In genomic region chr5:121807186-121807585, GRCm38 (mm10) we compare ENCODE assay signal across 13 mouse cellular contexts. TPM values are rescaled to one million over a fixed set of nuclear protein-coding genes. Genes with fewer than 3 reads are reported as not detected.
DNase-seq lines count a peak whose midpoint lies in the region; ATAC-seq and TF ChIP-seq lines count a peak whose summit lies in the region.
"Had no signal": no experiment of that assay in that cellular context is flagged by ENCODE, and none has a peak within 500 bp of the region (broad histone marks: within the 10 kb centered on the region; RNA-seq: fewer than 3 reads in every experiment).

No protein-coding gene starts in this region.

- H3K9ac ChIP-seq in limb, embryonic 12.5 days (replicated peaks), result no peak overlapping the region
- H3K9ac ChIP-seq in forebrain, embryonic 15.5 days (replicated peaks), result no peak overlapping the region
- H3K9ac ChIP-seq: limb, embryonic 13.5 days had no signal

- no peak overlapping the region for H3K4me3 ChIP-seq in gastrocnemius, adult 2 months
- no peak overlapping the region for H3K4me3 ChIP-seq in limb, embryonic 12.5 days (replicated peaks)
- H3K4me3 ChIP-seq in limb, embryonic 10.5 days, result no peak overlapping the region
- H3K4me3 ChIP-seq in forebrain, embryonic 15.5 days, result no peak overlapping the region
- H3K4me3 ChIP-seq: limb, embryonic 13.5 days had no signal

- WGBS in limb, embryonic 12.5 days, result 89% methylated on average over 3 of the region's 3 CpGs
- WGBS in limb, embryonic 10.5 days, result 96% methylated on average over 3 of the region's 3 CpGs
- 88% methylated on average over 3 of the region's 3 CpGs for WGBS in forebrain, embryonic 15.5 days

- no peak overlapping the region for H3K4me2 ChIP-seq in limb, embryonic 12.5 days
- H3K4me2 ChIP-seq in forebrain, embryonic 15.5 days (replicated peaks), result no peak overlapping the region
- H3K4me2 ChIP-seq: limb, embryonic 13.5 days had no signal

- DNase-seq in gastrocnemius, adult 2 months, result no peak
- DNase-seq in gastrocnemius, postnatal 10 days, result no peak
- DNase-seq in limb, embryonic 10.5 days (ENCODE audit: low spot score), result no peak
- DNase-seq in brain, adult 2 months (ENCODE audit: low read depth, low spot score), result peak; percentile 82
- peak; percentile 61 for DNase-seq in retina, postnatal 1 day
- DNase-seq: cerebellum, postnatal 25 days; kidney, adult 9 months; layer of hippocampus, adult 9-11 months; lung, adult 2 months had no signal

- intact Hi-C loops in gastrocnemius, adult 2 months (cut with DNase I), result no loop called here

- peak overlapping the region; percentile 68 for H3K27ac ChIP-seq in gastrocnemius, adult 2 months
- H3K27ac ChIP-seq in limb, embryonic 12.5 days, result peak overlapping the region; percentile 7; the same call in 1 of the 2 replicates
- no peak overlapping the region for H3K27ac ChIP-seq in limb, embryonic 10.5 days
- H3K27ac ChIP-seq in forebrain, embryonic 15.5 days (replicated peaks), result no peak overlapping the region

- no peak for ATAC-seq in limb, embryonic 12.5 days (ENCODE audit: insufficient number of reproducible peaks, insufficient read depth, low FRiP score, low TSS enrichment, low read depth)
- no peak for ATAC-seq in erythroblast, adult 5-6 weeks (replicated peaks; ENCODE audit: low FRiP score, poor library complexity, severe bottlenecking)
- no peak for ATAC-seq in forebrain, embryonic 15.5 days (replicated peaks)

- no peaks in the 10 kb centered on the region for H3K4me1 ChIP-seq in limb, embryonic 12.5 days (replicated peaks)
- no peaks in the 10 kb centered on the region for H3K4me1 ChIP-seq in limb, embryonic 10.5 days
- peaks cover 8% of the 10 kb centered on the region; the same call in 1 of the 2 replicates for H3K4me1 ChIP-seq in forebrain, embryonic 15.5 days
- H3K4me1 ChIP-seq: limb, embryonic 13.5 days had no signal

- H3K36me3 ChIP-seq in limb, embryonic 12.5 days, result peaks cover 85% of the 10 kb centered on the region
- peaks cover 91% of the 10 kb centered on the region for H3K36me3 ChIP-seq in limb, embryonic 10.5 days
- peaks cover 45% of the 10 kb centered on the region for H3K36me3 ChIP-seq in forebrain, embryonic 15.5 days

- no peak for TF ChIP-seq CTCF in gastrocnemius, adult 2 months (IDR thresholded peaks at IDR 0.05)

- no peaks in the 10 kb centered on the region for H3K27me3 ChIP-seq in limb, embryonic 12.5 days
- no peaks in the 10 kb centered on the region for H3K27me3 ChIP-seq in limb, embryonic 10.5 days (ENCODE audit: low read depth, poor library complexity, severe bottlenecking)
- H3K27me3 ChIP-seq in forebrain, embryonic 15.5 days, result no peaks in the 10 kb centered on the region
- H3K27me3 ChIP-seq: limb, embryonic 13.5 days had no signal

- H3K9me3 ChIP-seq in limb, embryonic 12.5 days, result no peaks in the 10 kb centered on the region
- H3K9me3 ChIP-seq in limb, embryonic 10.5 days (replicated peaks), result no peaks in the 10 kb centered on the region
- H3K9me3 ChIP-seq in forebrain, embryonic 15.5 days, result no peaks in the 10 kb centered on the region
- H3K9me3 ChIP-seq: limb, embryonic 13.5 days had no signal

RNA-seq across cellular contexts. Expression of gene Sh2b3, which starts 30.3 kb away (rescaled TPM):
- total RNA-seq in gastrocnemius, adult 2 months (2021), result 10 to 100 TPM; 11.9 to 15.4 TPM
- total RNA-seq in gastrocnemius, postnatal 10 days (2021), result 10 to 100 TPM; 18.3 to 22.5 TPM
- polyA plus RNA-seq in limb, embryonic 12.5 days (2016; fragmentation: Nextera tagmentation; extraction: Ambion mirVana), result 12.7 and 13.1 TPM in 2 replicates
- 10.9 and 11.2 TPM in 2 replicates for polyA plus RNA-seq in limb, embryonic 10.5 days (2016; fragmentation: Nextera tagmentation; extraction: Ambion mirVana)
- 9.0 and 18.1 TPM in 2 replicates for total RNA-seq in erythroblast, adult 5-6 weeks (2015; ENCODE audit: low replicate concordance)
- 5.5 and 6.0 TPM in 2 replicates for total RNA-seq in erythroblast, adult 5-6 weeks (2017; ENCODE audit: low replicate concordance)
- polyA plus RNA-seq in forebrain, embryonic 15.5 days (2015; fragmentation: Nextera tagmentation; extraction: Ambion mirVana), result 5.9 and 6.7 TPM in 2 replicates

RNA-seq across cellular contexts. Expression of gene Pheta1, which starts 41.6 kb away (rescaled TPM):
- 1 to 10 TPM; 4.7 to 6.4 TPM for total RNA-seq in gastrocnemius, adult 2 months (2021)
- 1 to 10 TPM; 6.4 to 7.6 TPM for total RNA-seq in gastrocnemius, postnatal 10 days (2021)
- polyA plus RNA-seq in limb, embryonic 12.5 days (2016; fragmentation: Nextera tagmentation; extraction: Ambion mirVana), result 52.8 and 54.6 TPM in 2 replicates
- polyA plus RNA-seq in limb, embryonic 10.5 days (2016; fragmentation: Nextera tagmentation; extraction: Ambion mirVana), result 60.2 and 67.0 TPM in 2 replicates
- 0.19 and 0.84 TPM in 2 replicates for total RNA-seq in erythroblast, adult 5-6 weeks (2015; ENCODE audit: low replicate concordance)
- total RNA-seq in erythroblast, adult 5-6 weeks (2017; ENCODE audit: low replicate concordance), result 0.70 TPM in 1 of 2 replicates, not detected in the other
- polyA plus RNA-seq in forebrain, embryonic 15.5 days (2015; fragmentation: Nextera tagmentation; extraction: Ambion mirVana), result 58.9 and 59.3 TPM in 2 replicates

Comparison
In these comparisons a context has a peak if more than half of its experiments do, and no peak if none do; other contexts are left out.
1. H3K27ac ChIP-seq: peak in gastrocnemius, adult 2 months (single experiment) and limb, embryonic 12.5 days (single experiment); none in limb, embryonic 10.5 days (single experiment) and forebrain, embryonic 15.5 days (single experiment).
2. DNase-seq: peak in brain, adult 2 months (single experiment) and retina, postnatal 1 day (single experiment); none in gastrocnemius, adult 2 months (single experiment), gastrocnemius, postnatal 10 days (single experiment) and limb, embryonic 10.5 days (single experiment).